Mouse (Mus musculus) heart, postnatal 0 days (tissue): Measurements from ENCODE around the gene Crlf1. TPM values are rescaled to one million over a fixed set of nuclear protein-coding genes. Genes with fewer than 3 reads are reported as not detected.

Experiments
- ATAC-seq: fragments of 200-750 bp; cut with Nextera tagmentation; 2 replicates; pipeline ENCODE4 v1.8.0; 2017; ENCODE audit warnings: low read depth, moderate number of reproducible peaks, moderate library complexity; ENCODE audit not compliant: insufficient read depth
- DNase-seq: peaks from one replicate; pipeline ENCODE4 v3.0.0-alpha.2; 2016; ENCODE audit warnings: low spot score
- H3K27ac ChIP-seq: fragments of 300-500 bp; sonication (generic); 2 replicates; pipeline ENCODE4 v1.5.1; 2014; ENCODE audit warnings: low read depth, mild to moderate bottlenecking
- H3K27me3 ChIP-seq: fragments of 300-500 bp; sonication (generic); 2 replicates; pipeline ENCODE4 v1.6.1; 2014; ENCODE audit warnings: low read length, mixed read lengths; ENCODE audit not compliant: control insufficient read depth, insufficient read depth
- H3K36me3 ChIP-seq: fragments of 300-500 bp; sonication (generic); replicated peaks from 2 replicates; pipeline ENCODE4 v1.6.1; 2014; ENCODE audit warnings: low read length, mixed read lengths; ENCODE audit not compliant: control insufficient read depth, insufficient read depth
- H3K4me1 ChIP-seq: fragments of 300-500 bp; sonication (generic); 2 replicates; pipeline ENCODE4 v1.6.1; 2014; ENCODE audit warnings: antibody characterized with exemption; ENCODE audit not compliant: control insufficient read depth, insufficient read depth
- H3K4me2 ChIP-seq: fragments of 300-500 bp; sonication (generic); 2 replicates; pipeline ENCODE4 v1.6.1; 2014; ENCODE audit warnings: low read depth, mild to moderate bottlenecking, low read length, moderate library complexity
- H3K4me3 ChIP-seq: fragments of 300-500 bp; sonication (generic); 2 replicates; pipeline ENCODE4 v1.5.1; 2014; ENCODE audit warnings: low read depth, low read length
- H3K9ac ChIP-seq: fragments of 300-500 bp; sonication (generic); replicated peaks from 2 replicates; pipeline ENCODE4 v1.6.1; 2014; ENCODE audit warnings: low read depth, low read length, mixed read lengths
- H3K9me3 ChIP-seq: fragments of 300-500 bp; sonication (generic); replicated peaks from 2 replicates; pipeline ENCODE4 v1.6.1; 2016; ENCODE audit warnings: low read length; ENCODE audit not compliant: control insufficient read depth
- CTCF ChIP-seq: IDR thresholded peaks from 2 replicates; pipeline ENCODE4 v1.5.1; 2016; ENCODE audit warnings: antibody characterized with exemption, control low read depth, low read depth
- EP300 ChIP-seq: IDR thresholded peaks from 2 replicates; pipeline ENCODE4 v1.6.1; 2016; ENCODE audit warnings: antibody characterized with exemption, low read depth
- WGBS: fragments of 180-500 bp; shearing (Covaris S2); extraction: QIAGEN DNeasy Blood & Tissue Kit; methylation state at CpG from one replicate; pipeline ENCODE4 v1.1.7; 2014; 5-methylcytosine and 5-hydroxymethylcytosine counted together
- polyA plus RNA-seq: library from polyadenylated mRNA; unstranded; fragments of >200 nt; fragmentation: Nextera tagmentation; extraction: Ambion mirVana; gene quantifications from 2 replicates; pipeline ENCODE4 v1.2.1, GENCODE M21; 2015
- total RNA-seq: library from RNA; depleted of rRNA; stranded (reverse); fragments of >200 nt; gene quantifications from 2 replicates; pipeline ENCODE4 v1.2.3, GENCODE M21; 2014; ENCODE audit warnings: low replicate concordance

The Crlf1 gene
- total and polyA plus RNA-seq, 2 experiments from 2014 or later: 0.16 TPM; not detected in 1

DNA sequence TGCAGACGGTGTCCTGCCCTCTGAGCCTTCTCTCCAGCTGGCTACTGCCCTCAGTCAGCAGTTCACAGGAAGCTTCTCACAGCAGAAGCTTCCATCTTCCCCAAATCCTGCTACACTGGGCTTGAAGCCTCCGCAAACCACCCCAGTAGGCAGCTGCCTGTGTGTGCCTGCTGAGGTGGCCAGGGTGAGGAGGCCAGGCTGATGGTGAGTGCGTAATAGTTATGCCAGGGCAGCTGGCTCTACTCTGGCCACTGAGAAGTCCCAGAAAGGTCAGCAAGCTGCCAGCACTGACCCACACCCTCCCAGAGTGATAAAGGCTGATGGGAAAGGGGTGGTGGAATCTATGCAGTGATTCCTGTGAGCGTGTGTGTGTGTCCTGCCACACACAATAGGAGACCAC is 26.7 kb upstream of the Crlf1 start:
- Histone ChIP-seq H3K4me3 (no peak overlapping the region), H3K27me3 (no peaks in the 10 kb centered on the region), H3K9ac (no peak overlapping the region), H3K4me1 (peaks cover 44% of the 10 kb centered on the region), H3K36me3 (no peaks in the 10 kb centered on the region), H3K9me3 (no peaks in the 10 kb centered on the region), H3K4me2 (0 out of 2 replicates have a peak overlapping the region, but pooled peaks have one; percentile 23), H3K27ac (0 out of 2 replicates have a peak overlapping the region, but pooled peaks have one; percentile 28)
- no peak for DNase-seq
- TF ChIP-seq CTCF: no peak
- no peak for TF ChIP-seq EP300
- WGBS: 75% methylated on average over 4 of the region's 4 CpGs
- no peak for ATAC-seq

DNA sequence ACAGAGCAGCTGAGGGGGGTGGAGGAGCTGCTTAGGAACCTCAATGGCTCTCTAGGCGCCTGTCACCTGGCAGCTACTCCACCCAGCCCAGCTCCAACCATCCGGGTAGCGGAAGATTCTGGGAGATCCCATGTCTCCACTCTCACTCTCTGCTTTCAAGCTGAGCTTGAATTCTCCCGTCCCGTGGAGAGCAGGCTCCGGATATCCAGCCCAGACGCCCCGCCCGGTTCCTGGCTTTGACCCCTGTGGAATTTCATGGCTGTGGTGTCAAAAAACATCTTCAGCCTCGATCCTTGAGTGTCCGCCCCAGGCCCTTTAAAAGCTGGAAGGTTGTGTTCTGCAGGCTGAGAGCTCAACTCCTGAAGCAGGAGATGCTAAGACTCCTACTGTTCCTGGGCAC is 26.2 kb upstream of the Crlf1 start:
- DNase-seq (no peak), ATAC-seq (no peak)
- Histone ChIP-seq H3K4me3 (no peak overlapping the region), H3K27ac (0 out of 2 replicates have a peak overlapping the region, but pooled peaks have one; percentile 28), H3K36me3 (no peaks in the 10 kb centered on the region), H3K9ac (0 out of 2 replicates have a peak overlapping the region, but pooled peaks have one; percentile 7), H3K4me1 (peaks cover 42% of the 10 kb centered on the region), H3K27me3 (no peaks in the 10 kb centered on the region), H3K4me2 (0 out of 2 replicates have a peak overlapping the region, but pooled peaks have one; percentile 23), H3K9me3 (no peaks in the 10 kb centered on the region)
- no peak for TF ChIP-seq EP300
- TF ChIP-seq CTCF: no peak
- WGBS: 39% methylated on average over 11 of the region's 11 CpGs

DNA sequence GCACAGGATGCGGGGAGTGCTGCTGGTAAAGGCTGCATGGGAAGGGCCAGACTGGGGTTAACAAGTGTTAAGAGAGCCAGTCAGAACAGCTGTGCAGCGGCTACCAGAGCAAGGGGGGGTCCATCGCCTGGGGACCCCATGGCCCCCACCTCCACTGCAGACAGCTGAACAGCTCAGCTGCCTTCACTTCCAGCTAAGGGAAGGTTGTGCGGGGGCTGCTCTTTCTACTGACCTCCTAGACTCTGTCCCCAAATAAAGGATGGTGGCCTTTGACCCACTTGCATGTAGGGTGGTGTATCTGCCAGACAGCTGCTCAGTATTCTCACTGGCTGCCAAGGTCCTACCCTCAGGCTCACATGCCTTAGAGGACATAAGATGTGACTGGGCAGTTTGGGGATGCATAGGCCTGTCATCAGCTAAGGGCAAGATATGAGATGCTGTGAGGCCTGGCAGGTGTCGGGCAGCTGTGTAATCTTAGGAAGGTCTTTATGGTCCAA is 25.7 kb upstream of the Crlf1 start:
- no peak for DNase-seq
- peaks cover 42% of the 10 kb centered on the region for H3K4me1 ChIP-seq
- ATAC-seq: no peak

DNA sequence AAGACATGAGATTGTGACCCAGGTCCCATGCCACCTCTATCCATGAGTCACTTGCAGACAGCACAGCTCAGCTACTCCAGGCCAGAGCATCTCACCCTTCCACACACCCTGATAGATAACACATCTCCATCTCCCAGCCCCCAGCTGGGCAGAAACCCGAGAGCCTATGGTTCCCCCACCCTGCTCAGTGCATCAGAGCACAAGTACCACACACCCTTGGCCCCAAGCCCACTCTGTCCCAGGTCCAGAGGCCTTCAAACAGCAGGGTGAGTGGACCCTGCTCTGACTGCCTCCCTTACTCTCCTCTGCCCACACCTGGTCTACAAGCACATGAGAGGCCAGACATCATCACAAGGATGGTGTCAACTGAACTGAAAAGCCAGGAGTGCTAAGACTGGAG is 25.1 kb upstream of the Crlf1 start:
- 47% methylated on average over 1 of the region's 1 CpGs for WGBS
- Histone ChIP-seq H3K4me2 (no peak overlapping the region), H3K9ac (no peak overlapping the region), H3K36me3 (no peaks in the 10 kb centered on the region), H3K4me1 (peaks cover 42% of the 10 kb centered on the region), H3K9me3 (no peaks in the 10 kb centered on the region), H3K27ac (no peak overlapping the region), H3K4me3 (no peak overlapping the region), H3K27me3 (no peaks in the 10 kb centered on the region)
- ATAC-seq: no peak
- no peak for DNase-seq
- TF ChIP-seq EP300 (no peak), CTCF (no peak)

More for the DNA sequence above, 25.7 kb upstream of the Crlf1 start:
- no peaks in the 10 kb centered on the region for H3K9me3 ChIP-seq
- no peaks in the 10 kb centered on the region for H3K27me3 ChIP-seq
- H3K4me2 ChIP-seq: 0 out of 2 replicates have a peak overlapping the region, but pooled peaks have one; percentile 23
- WGBS: 56% methylated on average over 5 of the region's 5 CpGs
- H3K4me3 ChIP-seq: no peak overlapping the region
- H3K36me3 ChIP-seq: no peaks in the 10 kb centered on the region
- 0 out of 2 replicates have a peak overlapping the region, but pooled peaks have one; percentile 7 for H3K9ac ChIP-seq
- no peak for TF ChIP-seq EP300
- TF ChIP-seq CTCF: no peak
- 0 out of 2 replicates have a peak overlapping the region, but pooled peaks have one; percentile 28 for H3K27ac ChIP-seq

DNA sequence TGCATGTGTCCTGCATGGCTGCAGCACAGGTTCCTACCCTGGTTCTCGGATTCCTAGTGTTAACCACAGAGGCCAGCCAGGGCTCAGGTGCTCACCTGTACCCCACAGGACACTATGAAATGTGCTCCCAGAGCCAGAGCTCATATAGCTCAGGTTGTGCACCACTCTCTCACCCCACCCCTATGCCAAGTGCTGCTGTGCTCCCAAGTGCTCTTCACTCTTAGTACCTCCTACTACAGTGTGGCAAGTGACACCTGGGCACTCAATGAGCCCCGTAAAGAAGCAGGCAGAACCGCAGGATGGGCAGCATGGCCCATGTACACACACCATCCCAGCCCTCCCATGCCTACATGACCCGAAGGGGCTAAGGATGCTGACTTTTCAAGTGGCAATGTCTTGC is 24.2 kb upstream of the Crlf1 start:
- no peak overlapping the region for H3K4me3 ChIP-seq
- H3K4me1 ChIP-seq: peaks cover 42% of the 10 kb centered on the region
- H3K9me3 ChIP-seq: no peaks in the 10 kb centered on the region
- DNase-seq: no peak
- no peak overlapping the region for H3K4me2 ChIP-seq
- TF ChIP-seq EP300 (no peak), CTCF (no peak)
- H3K9ac ChIP-seq: no peak overlapping the region
- ATAC-seq: no peak
- H3K36me3 ChIP-seq: no peaks in the 10 kb centered on the region
- WGBS: 83% methylated on average over 4 of the region's 4 CpGs
- H3K27me3 ChIP-seq: no peaks in the 10 kb centered on the region
- no peak overlapping the region for H3K27ac ChIP-seq
